Mouse (Mus musculus) CD4-positive naive resting alpha-beta T cell, adult 57 days (primary cell): Measurements from ENCODE around the gene Olfr63. TPM values are rescaled to one million over a fixed set of nuclear protein-coding genes. Genes with fewer than 3 reads are reported as not detected.

Source experiments
- total RNA-seq: library from RNA; stranded (reverse); gene quantifications from one replicate; pipeline ENCODE4 v1.2.4, GENCODE M21; 2023

Olfr63 gene
- 0.12 TPM for total RNA-seq

GRCm38 (mm10) chr17:33264376-33264775, at the start of gene Olfr63:
Gene Olfr63, plus strand, starts transcription at chr17:33264676.

GRCm38 (mm10) chr17:33221590-33221989, 42.9 kb upstream of the Olfr63 start, which contains the start of gene Olfr1564:
Gene Olfr1564, minus strand, starts transcription at chr17:33221690.

GRCm38 (mm10) chr17:33254530-33255318, 9.8 kb upstream of the Olfr63 start, which contains the start of gene Zfp955a:
Gene Zfp955a, minus strand, starts transcription at chr17:33255145.

GRCm38 (mm10) chr17:33289039-33289875, 24.8 kb downstream of the Olfr63 start, which contains the start of gene Zfp955b:
Gene Zfp955b, plus strand, starts transcription at chr17:33289544.

Other genes with a start within 250 kb of the Olfr63 start
- gene Zfp763, start 231.3 kb upstream of the Olfr63 start, total RNA-seq, result 2.7 TPM
- gene 4921501E09Rik, start 196.6 kb upstream of the Olfr63 start, total RNA-seq, result not detected
- 8.2 TPM for gene Zfp563, start 175.4 kb upstream of the Olfr63 start, total RNA-seq
- not detected for gene Morc2b, start 125.0 kb upstream of the Olfr63 start, total RNA-seq
- not detected for gene Olfr55, start 96.2 kb upstream of the Olfr63 start, total RNA-seq
- gene Olfr239, start 73.4 kb upstream of the Olfr63 start, total RNA-seq, result not detected
- gene Olfr1564, start 43.0 kb upstream of the Olfr63 start, total RNA-seq, result not detected
- 7.1 TPM for gene Zfp955a, start 9.5 kb upstream of the Olfr63 start, total RNA-seq
- 9.8 TPM for gene Zfp955b, start 24.9 kb downstream of the Olfr63 start, total RNA-seq
- gene Zfp81, start 94.2 kb downstream of the Olfr63 start, total RNA-seq, result 20.0 TPM
- gene Zfp101, start 130.0 kb downstream of the Olfr63 start, total RNA-seq, result 10.9 TPM
- gene Actl9, start 168.2 kb downstream of the Olfr63 start, total RNA-seq, result not detected